Mouse (Mus musculus): ENCODE data around the gene Slc41a1.

Gene Slc41a1

DNA sequence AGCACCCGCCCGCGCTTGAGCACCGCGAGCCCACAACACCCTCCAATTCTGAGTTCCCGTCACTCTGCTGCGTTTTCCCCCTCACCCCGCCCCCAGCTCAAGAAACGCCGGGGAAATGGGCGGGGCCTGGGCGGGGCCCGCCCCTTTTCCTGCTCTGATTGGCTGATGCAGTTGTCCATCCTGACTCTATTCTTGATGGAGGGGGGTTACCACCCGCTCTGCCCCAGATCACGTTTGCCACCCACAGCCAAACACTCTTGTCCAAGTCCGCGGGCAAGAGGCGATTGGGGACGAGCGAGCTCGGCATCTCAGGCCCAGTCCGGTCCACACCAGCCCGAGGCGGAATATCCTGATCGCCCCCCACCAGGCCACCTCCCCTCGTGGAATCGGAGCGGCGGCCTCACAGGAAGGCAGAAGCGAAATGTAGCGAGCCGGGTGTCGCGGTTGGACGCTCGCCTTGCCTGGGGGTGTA is 530 bp downstream of the Slc41a1 start:
- DNase-seq (ENCODE audit: low spot score in 2 of 2) = peak; percentile 90 to 92

- DNase-seq (ENCODE audit: low spot score in 2 of 2) = peak; percentile 22 to 31
These were observed 1.2 kb downstream of the Slc41a1 start for GRCm38 (mm10) chr1:131828297-131829126.

- no peak for DNase-seq (ENCODE audit: low spot score in 2 of 2)
These were observed 2.0 kb downstream of the Slc41a1 start for GRCm38 (mm10) chr1:131829279-131829678.

- no peak for DNase-seq (ENCODE audit: low spot score in 2 of 2)
These were observed 3.3 kb downstream of the Slc41a1 start for GRCm38 (mm10) chr1:131830561-131830960.

DNA sequence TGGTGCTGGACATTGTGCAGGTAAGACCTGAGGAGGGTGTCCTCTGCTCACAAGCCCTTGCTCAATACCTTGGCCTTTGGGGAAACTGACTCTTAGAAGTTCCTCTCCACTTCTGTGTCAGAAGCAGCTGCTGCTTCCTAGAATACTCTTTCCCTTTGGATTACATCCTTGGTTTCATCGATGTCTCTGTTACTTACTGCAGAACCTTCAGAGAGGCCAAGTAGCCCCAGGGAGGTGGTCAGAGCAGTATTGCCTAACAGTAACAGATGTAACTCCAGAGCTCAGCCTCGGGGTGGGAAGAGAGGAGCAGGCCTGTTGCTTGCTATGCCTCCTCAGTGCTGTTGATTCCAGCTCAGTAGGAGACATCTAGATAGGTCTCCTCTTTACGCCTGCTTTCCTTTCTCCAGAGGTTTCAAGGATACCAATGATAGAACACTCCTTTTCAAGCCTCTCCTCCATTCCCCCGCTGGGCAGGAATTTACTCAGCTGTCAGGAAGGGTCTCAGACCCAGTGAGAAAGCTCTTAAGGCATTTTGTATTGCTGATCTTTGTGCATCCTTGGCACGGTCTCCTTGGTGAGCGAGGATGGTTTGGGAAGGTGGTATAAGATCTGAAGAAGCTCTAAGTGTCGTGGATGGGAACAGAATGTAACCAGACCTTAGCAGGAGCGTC is 3.8 kb downstream of the Slc41a1 start:
- DNase-seq (ENCODE audit: low spot score in 2 of 2) = no peak

DNA sequence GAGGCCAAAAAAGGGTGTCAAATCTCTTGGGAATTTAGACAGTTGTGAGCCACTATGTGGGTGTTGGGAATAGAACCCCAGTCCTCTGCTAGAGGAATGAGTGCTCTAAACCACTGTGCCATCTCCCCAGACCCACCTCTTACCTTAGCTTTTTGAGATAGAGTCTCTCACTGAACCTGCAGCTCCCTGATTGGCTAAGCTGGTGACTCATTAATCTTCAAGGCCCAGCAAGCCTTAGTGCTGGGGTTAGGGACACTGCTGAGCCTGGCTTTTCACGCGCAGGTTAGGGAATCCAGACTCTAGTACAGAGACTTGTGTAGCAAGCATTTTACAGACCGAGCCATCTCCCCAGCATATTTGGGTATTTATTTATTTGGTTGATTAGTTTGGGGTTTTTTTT is 9.7 kb downstream of the Slc41a1 start:
- DNase-seq (ENCODE audit: low spot score in 2 of 2) = no peak

- DNase-seq (ENCODE audit: low spot score in 2 of 2) = no peak
These were observed 11.2 kb downstream of the Slc41a1 start for GRCm38 (mm10) chr1:131838542-131838941.

GRCm38 (mm10) chr1:131839279-131839678 is 12.0 kb downstream of the Slc41a1 start:
- DNase-seq (ENCODE audit: low spot score in 2 of 2) = no peak

GRCm38 (mm10) chr1:131842221-131842620 is 14.9 kb downstream of the Slc41a1 start:
- DNase-seq (ENCODE audit: low spot score in 2 of 2) = no peak

- no peak for DNase-seq (ENCODE audit: low spot score in 2 of 2)
These were observed 16.5 kb downstream of the Slc41a1 start for GRCm38 (mm10) chr1:131843758-131844157.

DNA sequence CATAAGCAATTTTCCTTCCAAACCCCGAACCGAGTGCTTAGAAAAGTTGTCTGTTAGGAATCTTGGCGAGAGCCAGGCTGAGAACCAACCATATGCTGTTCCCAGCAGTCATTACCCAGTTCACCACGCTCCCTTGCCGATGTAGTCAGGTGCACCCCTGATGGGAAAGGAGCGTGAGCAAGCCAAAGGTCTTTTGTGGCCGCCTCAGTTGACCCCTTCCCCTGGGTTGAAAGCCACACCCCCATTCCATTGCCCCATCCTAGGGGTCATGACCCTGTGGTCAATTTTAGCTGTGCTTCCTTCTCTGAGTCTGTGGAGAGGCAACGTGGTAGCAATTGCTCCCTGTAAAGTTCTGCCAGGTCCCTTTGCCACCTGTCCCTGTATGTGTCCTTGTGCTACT is 17.6 kb downstream of the Slc41a1 start:
- no peak for DNase-seq (ENCODE audit: low spot score in 2 of 2)

GRCm38 (mm10) chr1:131846255-131846654 is 19.0 kb downstream of the Slc41a1 start:
- DNase-seq (ENCODE audit: low spot score in 2 of 2) = peak; percentile 37 to 48

- DNase-seq (ENCODE audit: low spot score in 2 of 2) = no peak
These were observed 34.5 kb downstream of the Slc41a1 start for GRCm38 (mm10) chr1:131861811-131862210.

DNA sequence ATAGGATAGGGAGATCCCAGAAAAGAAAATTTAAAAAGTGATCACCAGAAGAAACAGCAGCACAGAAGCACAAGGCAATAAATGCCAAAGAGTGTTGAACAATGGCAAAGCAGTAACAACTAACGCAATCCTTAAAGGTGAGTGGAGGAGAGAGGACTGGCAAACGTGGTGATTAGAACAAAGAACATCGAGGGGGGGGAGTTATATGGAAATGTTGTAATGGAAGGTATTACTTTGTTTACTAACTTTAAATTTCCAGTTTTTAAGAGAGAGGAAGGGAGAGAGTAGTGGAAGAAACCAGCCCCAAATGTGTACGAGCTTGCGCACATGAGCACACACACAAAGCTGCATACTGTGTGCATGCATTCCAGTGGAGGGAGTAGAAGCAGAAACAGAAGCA is 38.3 kb downstream of the Slc41a1 start:
- DNase-seq (ENCODE audit: low spot score in 2 of 2) = no peak

DNA sequence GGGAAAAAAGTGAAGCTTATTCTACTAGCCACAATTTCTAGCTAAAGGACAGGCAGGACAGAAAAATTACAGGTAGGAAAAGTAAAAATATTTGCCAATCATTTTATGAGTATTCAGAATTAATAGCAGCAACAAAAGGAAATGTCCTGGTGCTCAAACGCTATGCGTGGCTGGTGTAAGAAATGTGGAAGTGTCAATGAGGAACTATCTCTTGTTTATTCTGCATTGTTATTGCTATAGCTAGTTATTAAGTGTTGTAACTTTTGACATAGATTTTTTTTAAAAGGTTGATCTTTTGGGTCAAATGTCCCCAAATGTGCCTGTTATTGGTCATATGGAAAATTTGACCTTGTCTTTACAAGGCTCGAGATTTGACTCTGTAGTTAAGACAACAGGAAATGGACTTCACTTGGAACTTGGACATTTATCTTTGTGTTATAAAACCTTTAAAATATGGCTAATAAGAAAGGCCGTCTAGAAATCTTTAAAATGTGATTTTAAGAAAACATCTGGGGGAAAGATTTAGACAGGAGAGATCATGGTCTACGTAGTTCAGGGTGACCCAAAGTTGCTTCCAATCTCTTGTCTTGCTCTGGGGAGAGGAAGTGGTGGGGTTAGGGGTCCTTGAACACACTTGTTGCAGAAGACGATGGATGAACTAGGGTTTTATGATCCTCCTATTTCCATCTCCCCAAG is 39.2 kb downstream of the Slc41a1 start:
- peak in 1 of 2 experiments; percentile 16 for DNase-seq (ENCODE audit: low spot score in 2 of 2)

DNA sequence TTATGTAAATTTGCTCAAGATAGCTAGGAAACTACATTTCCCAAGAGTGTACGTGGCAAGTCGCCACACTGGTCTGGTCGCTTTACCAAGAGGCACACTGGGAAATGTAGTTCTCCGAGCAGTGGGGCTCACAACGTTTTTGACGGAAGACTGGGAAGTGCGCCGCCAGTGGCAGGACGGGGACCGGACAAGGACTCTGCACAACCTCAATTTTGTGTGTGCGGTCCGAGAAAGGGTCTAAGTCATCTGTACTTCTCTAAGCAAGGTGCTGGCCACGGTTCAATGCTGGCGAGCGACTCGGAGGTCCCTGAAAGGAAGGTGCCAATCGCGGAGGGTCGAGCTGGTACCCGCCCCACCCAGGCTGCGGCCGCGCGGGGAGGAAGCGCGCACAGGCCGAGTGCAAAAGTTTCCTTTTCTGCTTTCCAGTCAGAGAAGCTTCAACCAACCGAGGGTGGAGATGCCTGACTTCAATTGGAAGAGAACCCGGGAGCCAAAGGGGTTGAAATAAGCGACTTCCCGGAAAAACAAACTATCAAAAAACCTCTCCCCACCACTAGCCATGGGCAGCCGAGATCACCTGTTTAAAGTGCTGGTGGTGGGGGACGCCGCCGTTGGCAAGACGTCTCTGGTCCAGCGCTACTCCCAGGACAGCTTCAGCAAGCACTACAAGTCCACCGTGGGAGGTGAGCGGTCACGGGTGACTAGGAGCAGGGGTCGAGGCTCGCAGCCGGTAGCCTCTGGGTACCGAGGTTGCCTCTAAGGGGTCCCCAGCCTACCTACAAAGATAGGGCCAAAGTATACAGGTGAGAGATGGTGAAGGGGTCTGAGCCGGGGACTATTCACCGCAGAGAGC is 40.0 kb downstream of the Slc41a1 start, which contains the start of gene Rab29:
TSS of gene Rab29 (plus strand) at position 132 of the 853 bp plus-strand sequence.
- DNase-seq (ENCODE audit: low spot score in 2 of 2) = peak; percentile 90 to 93

- no peak for DNase-seq (ENCODE audit: low spot score in 2 of 2)
These were observed 40.6 kb downstream of the Slc41a1 start for GRCm38 (mm10) chr1:131867946-131868290.

DNA sequence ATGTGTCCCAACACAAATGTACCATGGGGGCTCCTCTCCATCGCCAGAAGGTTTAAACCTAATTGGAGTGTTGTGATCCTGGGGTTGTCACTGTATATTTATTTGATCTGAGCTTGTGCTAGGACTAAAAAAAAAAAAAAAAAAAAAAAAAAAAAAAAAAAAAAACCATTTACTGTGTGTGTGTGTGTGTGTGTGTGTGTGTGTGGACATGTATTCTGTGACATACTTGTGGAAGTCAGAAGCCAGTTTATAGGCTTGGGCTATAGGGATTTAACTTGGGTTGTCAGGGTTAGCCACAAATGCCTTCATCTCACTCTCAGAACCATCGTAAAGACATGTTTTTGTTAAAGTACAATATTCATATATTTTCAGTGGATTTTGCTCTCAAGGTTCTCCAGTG is 42.3 kb downstream of the Slc41a1 start:
- DNase-seq (ENCODE audit: low spot score in 2 of 2) = no peak

DNA sequence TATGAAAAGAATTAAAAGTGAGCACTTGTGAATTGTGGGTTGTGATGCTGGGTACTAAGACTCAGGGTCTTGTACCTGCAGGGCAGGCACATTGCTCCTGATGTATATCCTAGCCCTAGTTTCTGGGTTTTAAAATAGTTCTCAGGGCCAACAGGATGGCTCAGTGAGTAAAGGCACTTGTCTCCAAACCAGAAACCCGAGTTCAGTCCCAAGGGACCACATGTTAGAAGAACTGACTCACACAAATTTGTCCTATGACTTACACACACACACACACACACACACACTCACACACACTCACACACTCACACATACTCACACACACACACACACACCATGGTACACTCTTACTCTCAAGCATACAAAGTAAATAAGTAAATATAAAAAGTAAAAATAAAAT is 45.6 kb downstream of the Slc41a1 start:
- DNase-seq (ENCODE audit: low spot score in 2 of 2) = no peak

DNA sequence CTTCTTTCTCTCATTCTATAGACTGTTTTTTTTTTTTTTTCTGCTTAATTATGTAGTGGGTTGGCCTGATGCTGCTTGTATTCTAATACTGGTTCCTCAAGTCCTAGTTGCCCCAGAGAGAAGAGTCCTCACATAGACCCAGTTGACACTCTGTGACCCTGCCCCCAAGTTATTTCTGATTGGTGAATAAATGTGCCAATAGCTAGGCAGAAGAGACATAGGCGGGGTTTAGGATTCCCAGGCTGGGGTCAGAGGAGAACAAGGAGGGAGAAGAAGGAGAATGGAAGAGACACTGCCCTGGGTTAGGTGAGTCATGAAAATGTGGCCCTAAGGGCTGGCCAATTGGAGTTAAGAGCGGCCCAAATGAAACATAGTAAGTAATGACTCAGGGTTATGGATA is 52.5 kb downstream of the Slc41a1 start:
- no peak for DNase-seq (ENCODE audit: low spot score in 2 of 2)

GRCm38 (mm10) chr1:131882787-131883186 is 55.5 kb downstream of the Slc41a1 start:
- peak in 1 of 2 experiments; percentile 7 for DNase-seq (ENCODE audit: low spot score in 2 of 2)

Data from spleen, postnatal 36 days (tissue).